In the genomic region with DNA sequence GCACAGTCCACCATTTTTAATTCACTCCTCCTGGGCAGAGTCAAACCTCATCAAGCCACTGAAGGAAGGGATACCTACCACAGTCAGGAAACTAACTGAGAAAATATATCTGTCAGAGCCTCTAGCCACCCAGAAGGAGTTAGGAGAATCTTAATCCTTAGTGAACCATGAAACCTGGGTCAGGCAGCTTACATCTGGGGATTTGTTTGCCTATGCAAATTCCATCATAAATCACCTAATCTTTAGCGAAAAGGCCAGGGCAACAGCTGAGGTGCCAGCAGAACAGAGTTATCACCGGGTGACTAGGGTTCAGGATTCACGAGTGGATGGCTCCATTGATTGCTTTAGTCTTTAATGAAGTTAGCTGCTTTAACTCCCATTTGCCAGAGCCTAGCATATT, we compare ENCODE assay signal across 20 mouse cellular contexts.
DNase-seq lines count a peak whose midpoint lies in the region; ATAC-seq lines count a peak whose summit lies in the region.
"Had no signal": no experiment of that assay in that cellular context is flagged by ENCODE, and none has a peak within 500 bp of the region (broad histone marks: within the 10 kb centered on the region; RNA-seq: fewer than 3 reads in every experiment).

No protein-coding gene starts in this region.

- no peak for ATAC-seq in midbrain, embryonic 16.5 days
- ATAC-seq in embryonic facial prominence, embryonic 11.5 days (replicated peaks; ENCODE audit: insufficient number of reproducible peaks, low FRiP score, low TSS enrichment, low read depth): peak; percentile 59; the same call in 1 of the 2 replicates
- peak; percentile 62; the same call in 1 of the 2 replicates for ATAC-seq in neural tube, embryonic 14.5 days (ENCODE audit: low read depth)
- ATAC-seq in forebrain, embryonic 11.5 days (replicated peaks; ENCODE audit: low FRiP score): no peak
- ATAC-seq: forebrain, embryonic 15.5 days had no signal

- H3K9ac ChIP-seq in midbrain, embryonic 16.5 days (ENCODE audit: low read depth, low read length): no peak overlapping the region
- H3K9ac ChIP-seq in embryonic facial prominence, embryonic 11.5 days (replicated peaks; ENCODE audit: low read length): no peak overlapping the region
- H3K9ac ChIP-seq in neural tube, embryonic 14.5 days (replicated peaks; ENCODE audit: low read depth, low read length): no peak overlapping the region
- H3K9ac ChIP-seq in forebrain, embryonic 11.5 days (ENCODE audit: low read length): no peak overlapping the region
- H3K9ac ChIP-seq: forebrain, embryonic 15.5 days; liver, embryonic 14.5 days; stomach, embryonic 15.5 days had no signal

- DNase-seq in midbrain, embryonic 10.5 days (ENCODE audit: low spot score): peak; percentile 18
- DNase-seq in embryo, embryonic 11 days: peak; percentile 64
- DNase-seq in embryonic facial prominence, embryonic 11.5 days (ENCODE audit: low spot score): peak; percentile 24
- DNase-seq in forebrain, embryonic 11.5 days (ENCODE audit: low spot score): no peak
- no peak for DNase-seq in adrenal gland, postnatal 4 days (ENCODE audit: low spot score in 2 of 2)
- DNase-seq: cerebellum, adult 8-10 months; gastrocnemius, postnatal 14 days; kidney, adult 9 months; midbrain, embryonic 14.5 days; thymus, adult 18-20 months; thymus, postnatal 4 days had no signal

- no peaks in the 10 kb centered on the region for H3K36me3 ChIP-seq in midbrain, embryonic 10.5 days
- H3K36me3 ChIP-seq in midbrain, embryonic 16.5 days (ENCODE audit: control insufficient read depth, insufficient read depth, low read length): no peaks in the 10 kb centered on the region
- no peaks in the 10 kb centered on the region for H3K36me3 ChIP-seq in embryonic facial prominence, embryonic 11.5 days (replicated peaks; ENCODE audit: control insufficient read depth, insufficient read depth, low read depth, low read length)
- no peaks in the 10 kb centered on the region for H3K36me3 ChIP-seq in neural tube, embryonic 14.5 days (ENCODE audit: control insufficient read depth, insufficient read depth, low read length)
- no peaks in the 10 kb centered on the region for H3K36me3 ChIP-seq in forebrain, embryonic 11.5 days (ENCODE audit: control insufficient read depth, insufficient read depth, low read length)
- H3K36me3 ChIP-seq: forebrain, embryonic 15.5 days; hindbrain, embryonic 10.5 days; stomach, embryonic 15.5 days had no signal

- H3K4me1 ChIP-seq in midbrain, embryonic 10.5 days: peaks cover 23% of the 10 kb centered on the region
- H3K4me1 ChIP-seq in midbrain, embryonic 16.5 days (ENCODE audit: control insufficient read depth, insufficient read depth, low read length): 0 out of 2 replicates have a peak, but pooled peaks cover 3% of the 10 kb centered on the region
- no peaks in the 10 kb centered on the region for H3K4me1 ChIP-seq in embryonic facial prominence, embryonic 11.5 days (ENCODE audit: control insufficient read depth, insufficient read depth, low read length)
- no peaks in the 10 kb centered on the region for H3K4me1 ChIP-seq in neural tube, embryonic 14.5 days (ENCODE audit: control insufficient read depth, insufficient read depth, low read length)
- peaks cover 3% of the 10 kb centered on the region; the same call in 1 of the 2 replicates for H3K4me1 ChIP-seq in forebrain, embryonic 11.5 days (replicated peaks; ENCODE audit: control insufficient read depth, insufficient read depth, low read length)
- H3K4me1 ChIP-seq: forebrain, embryonic 15.5 days; stomach, embryonic 15.5 days had no signal

- no peak overlapping the region for H3K27ac ChIP-seq in midbrain, embryonic 10.5 days (replicated peaks)
- no peak overlapping the region for H3K27ac ChIP-seq in midbrain, embryonic 16.5 days (ENCODE audit: low read length)
- no peak overlapping the region for H3K27ac ChIP-seq in embryonic facial prominence, embryonic 11.5 days (replicated peaks; ENCODE audit: low read depth, low read length)
- H3K27ac ChIP-seq in neural tube, embryonic 14.5 days (ENCODE audit: low read depth, low read length): no peak overlapping the region
- no peak overlapping the region for H3K27ac ChIP-seq in forebrain, embryonic 11.5 days (ENCODE audit: low read depth, low read length)
- H3K27ac ChIP-seq: forebrain, embryonic 15.5 days; hindbrain, embryonic 10.5 days; layer of hippocampus, adult 2 months; liver, embryonic 14.5 days; macrophage; stomach, embryonic 15.5 days had no signal

- no peak overlapping the region for H3K4me3 ChIP-seq in midbrain, embryonic 10.5 days
- H3K4me3 ChIP-seq in midbrain, embryonic 16.5 days (ENCODE audit: low read depth, low read length): no peak overlapping the region
- no peak overlapping the region for H3K4me3 ChIP-seq in embryonic facial prominence, embryonic 11.5 days (ENCODE audit: low read depth, low read length)
- no peak overlapping the region for H3K4me3 ChIP-seq in neural tube, embryonic 14.5 days (ENCODE audit: low read depth, low read length)
- H3K4me3 ChIP-seq in forebrain, embryonic 11.5 days (ENCODE audit: low read depth, low read length): no peak overlapping the region
- H3K4me3 ChIP-seq: erythroblast, embryonic 14.5 days; forebrain, embryonic 15.5 days; hindbrain, embryonic 10.5 days; layer of hippocampus, adult 2 months; stomach, embryonic 15.5 days had no signal

- 25% methylated on average over 3 of the region's 3 CpGs for WGBS in midbrain, embryonic 10.5 days
- 11% methylated on average over 3 of the region's 3 CpGs for WGBS in midbrain, embryonic 16.5 days
- 47% methylated on average over 3 of the region's 3 CpGs for WGBS in embryonic facial prominence, embryonic 11.5 days
- 6% methylated on average over 3 of the region's 3 CpGs for WGBS in neural tube, embryonic 14.5 days
- 29% methylated on average over 3 of the region's 3 CpGs for WGBS in forebrain, embryonic 11.5 days

- H3K9me3 ChIP-seq in midbrain, embryonic 10.5 days (replicated peaks): no peaks in the 10 kb centered on the region
- H3K9me3 ChIP-seq in midbrain, embryonic 16.5 days (replicated peaks; ENCODE audit: control insufficient read depth, low read length, poor library complexity, severe bottlenecking): no peaks in the 10 kb centered on the region
- H3K9me3 ChIP-seq in embryonic facial prominence, embryonic 11.5 days (replicated peaks; ENCODE audit: control insufficient read depth, low read length): no peaks in the 10 kb centered on the region
- H3K9me3 ChIP-seq in neural tube, embryonic 14.5 days (ENCODE audit: control insufficient read depth, low read length): no peaks in the 10 kb centered on the region
- no peaks in the 10 kb centered on the region for H3K9me3 ChIP-seq in forebrain, embryonic 11.5 days (ENCODE audit: control insufficient read depth, low read length)
- H3K9me3 ChIP-seq: forebrain, embryonic 15.5 days; hindbrain, embryonic 10.5 days; stomach, embryonic 15.5 days had no signal

- peaks cover 52% of the 10 kb centered on the region for H3K27me3 ChIP-seq in midbrain, embryonic 10.5 days (ENCODE audit: low read depth, poor library complexity, severe bottlenecking)
- H3K27me3 ChIP-seq in midbrain, embryonic 16.5 days (ENCODE audit: control insufficient read depth, insufficient read depth, low read depth, low read length): no peaks in the 10 kb centered on the region
- H3K27me3 ChIP-seq in embryonic facial prominence, embryonic 11.5 days (ENCODE audit: control insufficient read depth, insufficient read depth, low read length): no peaks in the 10 kb centered on the region
- H3K27me3 ChIP-seq in neural tube, embryonic 14.5 days (ENCODE audit: control insufficient read depth, insufficient read depth, low read length): no peaks in the 10 kb centered on the region
- H3K27me3 ChIP-seq in forebrain, embryonic 11.5 days (ENCODE audit: control insufficient read depth, insufficient read depth, low read length): no peaks in the 10 kb centered on the region
- H3K27me3 ChIP-seq: forebrain, embryonic 15.5 days; stomach, embryonic 15.5 days had no signal

- no peak overlapping the region for H3K4me2 ChIP-seq in midbrain, embryonic 16.5 days (ENCODE audit: low read length)
- no peak overlapping the region for H3K4me2 ChIP-seq in embryonic facial prominence, embryonic 11.5 days (ENCODE audit: low read depth, low read length)
- no peak overlapping the region for H3K4me2 ChIP-seq in neural tube, embryonic 14.5 days (ENCODE audit: low read depth, low read length)
- no peak overlapping the region for H3K4me2 ChIP-seq in forebrain, embryonic 11.5 days (ENCODE audit: low read depth, low read length, severe bottlenecking)
- H3K4me2 ChIP-seq: forebrain, embryonic 15.5 days; stomach, embryonic 15.5 days had no signal

Comparison
In these comparisons a context has a peak if more than half of its experiments do, and no peak if none do; other contexts are left out.
1. DNase-seq: peak in midbrain, embryonic 10.5 days (single experiment), embryo, embryonic 11 days (single experiment) and embryonic facial prominence, embryonic 11.5 days (single experiment); none in forebrain, embryonic 11.5 days (single experiment) and adrenal gland, postnatal 4 days (0 of 2).
2. ATAC-seq: peak in embryonic facial prominence, embryonic 11.5 days (single experiment) and neural tube, embryonic 14.5 days (single experiment); none in midbrain, embryonic 16.5 days (single experiment) and forebrain, embryonic 11.5 days (single experiment).